Mouse (Mus musculus) liver, embryonic 14.5 days (tissue): ENCODE measurements around the gene Naa25.

Experiments used
- CTCF ChIP-seq: IDR thresholded peaks from 2 replicates; pipeline ENCODE4 v1.5.1; 2016; ENCODE audit warnings: antibody characterized with exemption, low read depth, control low read depth
- EP300 ChIP-seq: IDR thresholded peaks from 2 replicates; pipeline ENCODE4 v1.6.1; 2016; ENCODE audit warnings: antibody characterized with exemption, low read depth

GRCm38 (mm10) chr5:121453743-121454502 lies 56.2 kb downstream of the Naa25 start:
- no peak for TF ChIP-seq CTCF
- no peak for TF ChIP-seq EP300
